Mouse (Mus musculus): ENCODE data around the gene Agl.
"Not testable (repeated sequence)": the region's sequence is repeated elsewhere in the genome, so short reads cannot be mapped to it uniquely, and the experiment has no call there.

The Agl gene

GRCm38 (mm10) chr3:116816674-116817215 lies 8.8 kb upstream of the Agl start:
- no peak for DNase-seq (ENCODE audit: low spot score in 2 of 2)

- DNase-seq (ENCODE audit: low spot score in 2 of 2): no peak
Measured at GRCm38 (mm10) chr3:116815916-116816315, 8.0 kb upstream of the Agl start.

GRCm38 (mm10) chr3:116815305-116815797 lies 7.4 kb upstream of the Agl start:
- DNase-seq (ENCODE audit: low spot score in 2 of 2): no peak

- DNase-seq (ENCODE audit: low spot score in 2 of 2): no peak
Measured at GRCm38 (mm10) chr3:116812946-116813345, 5.0 kb upstream of the Agl start.

GRCm38 (mm10) chr3:116810351-116810750 lies 2.4 kb upstream of the Agl start:
- DNase-seq (ENCODE audit: low spot score in 2 of 2): not testable (repeated sequence)

- DNase-seq (ENCODE audit: low spot score in 2 of 2): no peak
Measured at GRCm38 (mm10) chr3:116809221-116809620, 1.3 kb upstream of the Agl start.

- DNase-seq (ENCODE audit: low spot score in 2 of 2): no peak
Measured at GRCm38 (mm10) chr3:116808507-116809217, 696 bp upstream of the Agl start.

GRCm38 (mm10) chr3:116805866-116806265 lies 2.1 kb downstream of the Agl start:
- DNase-seq (ENCODE audit: low spot score in 2 of 2): no peak

GRCm38 (mm10) chr3:116804746-116805285 lies 3.1 kb downstream of the Agl start:
- no peak for DNase-seq (ENCODE audit: low spot score in 2 of 2)

- no peak for DNase-seq (ENCODE audit: low spot score in 2 of 2)
Measured at GRCm38 (mm10) chr3:116801755-116802154, 6.2 kb downstream of the Agl start.

- DNase-seq (ENCODE audit: low spot score in 2 of 2): no peak
Measured at GRCm38 (mm10) chr3:116798821-116799510, 9.0 kb downstream of the Agl start.

- DNase-seq (ENCODE audit: low spot score in 2 of 2): no peak
Measured at GRCm38 (mm10) chr3:116788851-116789250, 19.1 kb downstream of the Agl start.

GRCm38 (mm10) chr3:116786543-116786942 lies 21.4 kb downstream of the Agl start:
- no peak for DNase-seq (ENCODE audit: low spot score in 2 of 2)

GRCm38 (mm10) chr3:116785820-116786219 lies 22.1 kb downstream of the Agl start:
- DNase-seq (ENCODE audit: low spot score in 2 of 2): no peak

GRCm38 (mm10) chr3:116784811-116785210 lies 23.2 kb downstream of the Agl start:
- no peak for DNase-seq (ENCODE audit: low spot score in 2 of 2)

- no peak for DNase-seq (ENCODE audit: low spot score in 2 of 2)
Measured at GRCm38 (mm10) chr3:116784290-116784689, 23.7 kb downstream of the Agl start.

- no peak for DNase-seq (ENCODE audit: low spot score in 2 of 2)
Measured at GRCm38 (mm10) chr3:116776961-116777360, 31.0 kb downstream of the Agl start.

- no peak for DNase-seq (ENCODE audit: low spot score in 2 of 2)
Measured at GRCm38 (mm10) chr3:116773836-116774235, 34.1 kb downstream of the Agl start.

GRCm38 (mm10) chr3:116771597-116771996 lies 36.4 kb downstream of the Agl start:
- no peak for DNase-seq (ENCODE audit: low spot score in 2 of 2)

GRCm38 (mm10) chr3:116766963-116767362 lies 41.0 kb downstream of the Agl start:
- not testable (repeated sequence) for DNase-seq (ENCODE audit: low spot score in 2 of 2)

GRCm38 (mm10) chr3:116752818-116753217 lies 55.1 kb downstream of the Agl start:
- DNase-seq (ENCODE audit: low spot score in 2 of 2): no peak

GRCm38 (mm10) chr3:116751191-116751860 lies 56.6 kb downstream of the Agl start:
- DNase-seq (ENCODE audit: low spot score in 2 of 2): peak in 1 of 2 experiments; percentile 26
